Mouse (Mus musculus) forebrain, embryonic 14.5 days (tissue): Measurements from ENCODE around the gene Pdk2. TPM values are rescaled to one million over a fixed set of nuclear protein-coding genes. Genes with fewer than 3 reads are reported as not detected.

Experiments used
- ATAC-seq: fragments of 200-750 bp; cut with Nextera tagmentation; 2 replicates; pipeline ENCODE4 v1.8.0; 2017; ENCODE audit warnings: mild to moderate bottlenecking, moderate library complexity
- DNase-seq: peaks from one replicate; pipeline ENCODE4 v3.0.0-alpha.2; 2015; ENCODE audit warnings: low spot score
- H3K27ac ChIP-seq: fragments of 300-500 bp; sonication (generic); 2 replicates; pipeline ENCODE4 v1.5.1; 2014; ENCODE audit warnings: low read depth, mild to moderate bottlenecking, control low read depth, low read length, moderate library complexity
- H3K27me3 ChIP-seq: fragments of 300-500 bp; sonication (generic); replicated peaks from 2 replicates; pipeline ENCODE4 v1.6.1; 2014; ENCODE audit warnings: low read length, control low read depth, mixed read lengths; ENCODE audit not compliant: control insufficient read depth, insufficient read depth
- H3K36me3 ChIP-seq: fragments of 300-500 bp; sonication (generic); 2 replicates; pipeline ENCODE4 v1.6.1; 2014; ENCODE audit warnings: low read length, control low read depth; ENCODE audit not compliant: control insufficient read depth, insufficient read depth
- H3K4me1 ChIP-seq: fragments of 300-500 bp; sonication (generic); 2 replicates; pipeline ENCODE4 v1.6.1; 2014; ENCODE audit warnings: antibody characterized with exemption, low read length, control low read depth; ENCODE audit not compliant: control insufficient read depth, insufficient read depth
- H3K4me2 ChIP-seq: fragments of 300-500 bp; sonication (generic); 2 replicates; pipeline ENCODE4 v1.6.1; 2014; ENCODE audit warnings: mild to moderate bottlenecking, control low read depth, low read length
- H3K4me3 ChIP-seq: fragments of 300-500 bp; sonication (generic); 2 replicates; pipeline ENCODE4 v1.5.1; 2014; ENCODE audit warnings: low read depth, low read length, control low read depth
- H3K9ac ChIP-seq: fragments of 300-500 bp; sonication (generic); 2 replicates; pipeline ENCODE4 v1.6.1; 2014; ENCODE audit warnings: mild to moderate bottlenecking, low read length, control low read depth, moderate library complexity
- H3K9me3 ChIP-seq: fragments of 300-500 bp; sonication (generic); replicated peaks from 2 replicates; pipeline ENCODE4 v1.6.1; 2016; ENCODE audit warnings: low read length, control low read depth, mixed read lengths; ENCODE audit not compliant: control insufficient read depth
- WGBS: fragments of 180-500 bp; shearing (Covaris S2); extraction: QIAGEN DNeasy Blood & Tissue Kit; methylation state at CpG from one replicate; pipeline ENCODE4 v1.1.7; 2014; 5-methylcytosine and 5-hydroxymethylcytosine counted together
- polyA plus RNA-seq: library from polyadenylated mRNA; unstranded; fragments of >200 nt; fragmentation: Nextera tagmentation; extraction: Ambion mirVana; gene quantifications from 2 replicates; pipeline ENCODE4 v1.2.1, GENCODE M21; 2014

Gene Pdk2
- polyA plus RNA-seq, 1 experiment from 2014 or later: 20.1 TPM

DNA sequence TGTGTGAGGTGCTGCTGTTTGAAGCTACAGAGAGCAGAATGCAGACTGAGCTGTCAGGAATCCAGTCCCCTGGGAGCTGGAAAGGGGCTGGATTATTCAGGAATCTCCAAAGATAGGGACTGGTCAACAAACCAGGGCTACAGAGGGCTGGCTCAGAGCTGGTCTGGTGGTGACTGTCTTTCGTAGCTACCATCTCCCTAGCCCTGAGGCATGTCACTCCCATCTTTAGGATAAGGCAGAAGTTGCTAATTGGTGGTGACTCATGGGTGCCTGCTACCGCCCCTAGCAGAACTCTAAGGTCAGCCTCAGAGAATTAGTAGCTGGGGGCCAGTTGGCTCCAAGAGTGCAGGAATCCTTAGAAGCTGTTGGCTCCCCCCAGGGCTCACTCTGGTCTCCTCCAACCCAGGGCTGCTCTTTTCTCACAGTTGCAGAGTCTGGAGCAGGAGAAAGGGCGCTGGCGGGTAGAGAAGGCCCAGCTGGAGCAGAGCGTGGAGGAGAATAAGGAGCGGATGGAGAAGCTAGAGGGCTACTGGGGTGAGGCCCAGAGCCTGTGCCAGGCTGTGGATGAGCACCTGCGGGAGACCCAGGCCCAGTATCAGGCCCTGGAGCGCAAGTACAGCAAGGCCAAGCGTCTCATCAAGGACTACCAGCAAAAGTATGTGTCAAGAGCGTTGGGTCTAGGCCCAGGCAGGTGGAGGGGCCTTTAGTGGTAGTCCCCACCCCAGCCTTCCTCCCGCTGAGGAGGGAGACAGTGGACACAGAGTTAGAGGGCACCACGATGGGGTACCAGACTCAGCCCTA, 36.8 kb downstream of the Pdk2 start:
- DNase-seq (no peak), ATAC-seq (no peak)
- Histone ChIP-seq H3K4me3 (no peak overlapping the region), H3K27me3 (no peaks in the 10 kb centered on the region), H3K9me3 (no peaks in the 10 kb centered on the region), H3K9ac (no peak overlapping the region), H3K27ac (0 out of 2 replicates have a peak overlapping the region, but pooled peaks have one; percentile 48), H3K4me1 (peaks cover 24% of the 10 kb centered on the region), H3K36me3 (peaks cover 61% of the 10 kb centered on the region), H3K4me2 (no peak overlapping the region)
- WGBS: 83% methylated on average over 12 of the region's 12 CpGs

DNA sequence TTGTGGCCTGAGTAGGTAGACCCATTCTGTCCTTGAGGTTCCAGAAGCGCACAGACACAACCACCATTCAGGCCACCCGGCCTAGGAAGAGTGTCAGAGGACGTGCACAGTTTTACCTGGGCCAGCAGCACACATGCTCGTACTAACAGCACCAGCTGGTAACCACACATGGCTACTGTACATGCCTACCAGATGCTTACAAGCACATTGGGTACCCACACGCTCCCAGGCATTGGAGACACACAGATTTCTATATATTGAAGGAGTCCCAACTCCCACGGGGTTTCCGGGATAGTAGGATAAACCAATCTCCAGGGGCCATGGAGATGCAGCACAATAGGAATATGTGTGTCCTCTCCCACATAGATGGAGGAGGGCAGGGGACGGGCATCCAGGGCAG, 38.4 kb downstream of the Pdk2 start:
- WGBS: 93% methylated on average over 8 of the region's 8 CpGs
- Histone ChIP-seq H3K4me1 (peaks cover 19% of the 10 kb centered on the region), H3K9me3 (no peaks in the 10 kb centered on the region), H3K9ac (no peak overlapping the region), H3K36me3 (peaks cover 77% of the 10 kb centered on the region), H3K4me2 (no peak overlapping the region), H3K27me3 (no peaks in the 10 kb centered on the region), H3K27ac (no peak overlapping the region), H3K4me3 (no peak overlapping the region)
- DNase-seq: no peak
- no peak for ATAC-seq

DNA sequence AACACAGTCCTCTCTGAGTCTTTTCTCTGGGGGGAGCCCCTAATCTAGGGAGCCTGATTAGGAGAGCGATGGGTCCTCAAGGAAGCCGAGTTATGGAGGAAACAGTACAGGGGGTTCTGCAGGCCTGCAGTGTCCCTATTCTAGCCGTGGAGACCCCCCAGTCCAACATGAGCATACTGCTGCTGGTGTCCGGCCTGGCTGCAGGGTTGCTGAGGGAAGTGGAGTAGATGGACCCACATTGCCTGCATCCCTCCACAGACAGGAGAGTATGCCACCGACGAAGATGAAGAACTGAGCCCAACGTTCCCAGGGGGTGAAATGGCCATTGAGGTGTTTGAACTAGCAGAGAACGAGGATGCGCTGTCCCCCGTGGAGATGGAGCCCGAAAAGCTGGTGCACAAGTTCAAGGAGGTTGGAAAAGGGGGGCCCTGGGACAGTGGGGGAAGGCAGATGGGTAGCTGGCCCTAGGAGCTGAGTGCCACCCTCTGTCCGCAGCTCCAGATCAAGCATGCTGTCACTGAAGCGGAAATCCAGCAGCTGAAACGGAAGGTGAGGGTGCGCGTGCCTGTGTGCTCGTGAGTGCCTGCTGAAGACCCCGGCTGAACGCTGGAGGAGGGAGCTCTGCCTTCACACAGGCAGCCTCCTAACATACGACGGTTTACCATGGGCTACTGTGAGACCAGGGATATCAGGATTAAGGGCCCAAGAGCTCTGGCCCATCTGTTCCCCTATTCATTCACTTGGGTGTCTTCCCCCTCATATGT, 39.4 kb downstream of the Pdk2 start:
- Histone ChIP-seq H3K9ac (no peak overlapping the region), H3K4me2 (no peak overlapping the region), H3K36me3 (peaks cover 87% of the 10 kb centered on the region), H3K4me3 (no peak overlapping the region), H3K27ac (0 out of 2 replicates have a peak overlapping the region, but pooled peaks have one; percentile 27), H3K27me3 (no peaks in the 10 kb centered on the region), H3K9me3 (no peaks in the 10 kb centered on the region), H3K4me1 (peaks cover 17% of the 10 kb centered on the region)
- DNase-seq (no peak), ATAC-seq (no peak)
- WGBS: 86% methylated on average over 21 of the region's 21 CpGs

DNA sequence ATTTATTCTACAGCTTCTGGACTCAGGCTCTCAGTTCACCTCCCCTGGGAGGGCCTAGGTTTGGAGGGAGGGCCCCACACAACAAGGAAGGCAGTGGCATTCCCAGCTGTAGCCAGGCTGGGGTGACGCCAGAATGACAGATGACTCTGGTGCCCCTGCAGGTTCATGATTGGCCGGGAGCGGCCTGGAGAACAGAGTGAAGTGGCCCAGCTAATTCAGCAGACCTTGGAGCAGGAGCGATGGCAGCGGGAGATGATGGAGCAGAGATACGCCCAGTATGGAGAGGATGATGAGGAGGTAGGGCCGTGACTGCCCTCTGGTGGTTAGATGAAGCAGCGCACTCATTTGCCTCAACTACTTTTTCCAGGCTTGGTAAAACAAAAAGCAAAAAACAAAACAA, 40.1 kb downstream of the Pdk2 start:
- H3K4me2 ChIP-seq: no peak overlapping the region
- H3K27ac ChIP-seq: no peak overlapping the region; the same call in 1 of the 2 replicates
- peaks cover 92% of the 10 kb centered on the region for H3K36me3 ChIP-seq
- WGBS: 1% methylated on average over 8 of the region's 8 CpGs
- no peak overlapping the region for H3K9ac ChIP-seq
- H3K4me3 ChIP-seq: no peak overlapping the region
- no peaks in the 10 kb centered on the region for H3K27me3 ChIP-seq
- peaks cover 15% of the 10 kb centered on the region for H3K4me1 ChIP-seq
- peak; percentile 66 for ATAC-seq
- peak; percentile 87 for DNase-seq
- no peaks in the 10 kb centered on the region for H3K9me3 ChIP-seq

DNA sequence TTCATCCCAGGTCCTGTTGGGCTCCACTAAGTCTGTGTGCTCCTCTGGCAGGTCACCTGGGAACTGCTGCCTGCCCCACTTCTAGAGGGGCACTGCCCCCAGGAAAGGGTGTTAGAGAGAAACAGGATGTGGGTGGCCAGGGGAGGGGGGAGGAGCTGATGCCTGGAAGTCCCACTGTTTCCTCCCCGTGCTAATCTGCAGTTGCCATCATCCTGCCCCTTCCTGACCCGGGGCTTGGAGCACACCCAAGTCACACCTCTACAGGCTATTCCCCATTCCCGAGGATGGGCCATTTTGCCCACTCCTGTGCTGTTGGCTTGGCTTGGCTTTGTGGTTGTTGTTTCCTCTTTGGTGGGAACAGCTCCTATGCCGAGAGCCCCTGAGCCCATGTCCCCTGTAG, 40.6 kb downstream of the Pdk2 start:
- no peaks in the 10 kb centered on the region for H3K27me3 ChIP-seq
- H3K4me1 ChIP-seq: peaks cover 17% of the 10 kb centered on the region
- 51% methylated on average over 4 of the region's 4 CpGs for whole genome bisulfite sequencing
- ATAC-seq: peak; percentile 9; the same call in 1 of the 2 replicates
- no peak for DNase-seq
- peaks cover 91% of the 10 kb centered on the region for H3K36me3 ChIP-seq
- H3K4me2 ChIP-seq: no peak overlapping the region
- H3K4me3 ChIP-seq: no peak overlapping the region
- H3K9ac ChIP-seq: no peak overlapping the region
- H3K9me3 ChIP-seq: no peaks in the 10 kb centered on the region
- H3K27ac ChIP-seq: no peak overlapping the region; the same call in 1 of the 2 replicates

DNA sequence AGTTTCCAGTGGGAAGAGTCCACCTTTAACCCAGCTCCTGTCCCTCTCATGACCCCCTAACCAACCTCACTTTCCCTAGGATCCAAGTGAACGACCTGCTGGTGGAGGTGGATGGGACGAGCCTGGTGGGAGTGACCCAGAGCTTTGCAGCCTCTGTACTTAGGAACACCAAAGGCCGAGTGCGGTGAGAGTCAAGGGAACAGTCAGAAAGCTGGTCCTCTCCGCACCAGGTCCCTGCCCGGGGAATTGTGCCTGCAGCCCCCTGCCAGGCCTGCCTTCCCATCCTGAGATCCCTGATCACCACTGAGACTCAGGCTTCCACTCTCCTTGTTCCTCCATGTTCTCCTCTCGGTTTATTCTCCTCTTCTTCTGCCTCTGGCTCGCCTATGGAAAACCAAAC, 41.0 kb downstream of the Pdk2 start:
- H3K9ac ChIP-seq: no peak overlapping the region
- no peak overlapping the region for H3K4me3 ChIP-seq
- DNase-seq (no peak), ATAC-seq (no peak)
- H3K4me2 ChIP-seq: no peak overlapping the region
- WGBS: 83% methylated on average over 8 of the region's 8 CpGs
- no peak overlapping the region for H3K27ac ChIP-seq
- H3K4me1 ChIP-seq: peaks cover 22% of the 10 kb centered on the region
- no peaks in the 10 kb centered on the region for H3K27me3 ChIP-seq
- H3K9me3 ChIP-seq: no peaks in the 10 kb centered on the region
- peaks cover 91% of the 10 kb centered on the region for H3K36me3 ChIP-seq

DNA sequence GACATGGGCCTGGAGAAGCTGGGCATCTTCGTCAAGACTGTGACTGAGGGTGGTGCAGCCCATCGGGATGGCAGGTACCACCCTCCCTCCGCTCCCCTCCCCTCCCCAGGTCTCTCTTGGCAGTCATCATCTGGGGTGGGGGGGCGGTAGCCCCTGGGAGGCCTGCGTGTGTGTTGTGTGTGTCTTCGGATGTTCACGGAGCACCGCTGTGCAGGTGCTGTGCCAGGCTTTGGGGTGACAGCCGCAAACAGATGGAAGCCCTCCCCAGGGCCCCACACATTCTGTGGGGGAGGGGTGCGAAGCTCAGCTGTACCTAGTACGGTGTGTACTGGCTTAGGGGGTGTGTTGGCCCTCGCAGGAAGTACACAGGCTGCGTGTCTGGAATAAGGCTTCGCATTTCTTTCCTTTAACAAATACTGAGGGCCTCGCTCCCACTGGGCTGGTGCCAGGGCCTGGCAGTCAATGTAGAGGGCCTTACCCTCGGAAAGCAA, 43.1 kb downstream of the Pdk2 start:
- Histone ChIP-seq H3K4me1 (peaks cover 42% of the 10 kb centered on the region), H3K4me3 (no peak overlapping the region), H3K36me3 (peaks cover 77% of the 10 kb centered on the region), H3K9me3 (no peaks in the 10 kb centered on the region), H3K4me2 (peak overlapping the region; percentile 14; the same call in 1 of the 2 replicates), H3K27me3 (no peaks in the 10 kb centered on the region), H3K9ac (no peak overlapping the region), H3K27ac (peak overlapping the region; percentile 72)
- DNase-seq: peak; percentile 50
- peak; percentile 32; the same call in 1 of the 2 replicates for ATAC-seq
- 58% methylated on average over 16 of the region's 16 CpGs for WGBS

DNA sequence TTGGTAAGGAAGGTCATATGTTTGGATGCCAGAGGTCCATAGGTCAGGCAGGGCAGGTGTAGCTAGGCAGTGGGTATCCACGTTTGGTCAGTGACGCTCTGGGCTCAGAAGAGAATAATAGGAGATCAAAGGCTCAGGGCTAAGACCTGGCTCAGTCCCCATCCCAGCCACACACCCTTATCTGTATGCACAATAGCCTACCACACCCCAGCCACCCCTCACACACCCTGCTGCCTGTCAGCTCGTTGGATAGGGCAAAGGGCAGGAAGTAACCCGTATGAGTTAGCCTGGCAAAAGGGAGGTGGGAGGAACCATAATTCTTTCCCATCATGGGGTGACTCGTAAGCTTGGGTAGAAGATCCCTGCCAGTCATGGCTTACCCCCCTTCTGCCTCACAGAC, 43.6 kb downstream of the Pdk2 start:
- WGBS: 72% methylated on average over 5 of the region's 5 CpGs
- no peak for DNase-seq
- peaks cover 72% of the 10 kb centered on the region for H3K36me3 ChIP-seq
- peak overlapping the region; percentile 14; the same call in 1 of the 2 replicates for H3K4me2 ChIP-seq
- peaks cover 45% of the 10 kb centered on the region for H3K4me1 ChIP-seq
- peak overlapping the region; percentile 17; the same call in 1 of the 2 replicates for H3K9ac ChIP-seq
- no peak overlapping the region for H3K4me3 ChIP-seq
- H3K27ac ChIP-seq: peak overlapping the region; percentile 72
- H3K9me3 ChIP-seq: no peaks in the 10 kb centered on the region
- H3K27me3 ChIP-seq: no peaks in the 10 kb centered on the region
- ATAC-seq: no peak
